In the genomic region with DNA sequence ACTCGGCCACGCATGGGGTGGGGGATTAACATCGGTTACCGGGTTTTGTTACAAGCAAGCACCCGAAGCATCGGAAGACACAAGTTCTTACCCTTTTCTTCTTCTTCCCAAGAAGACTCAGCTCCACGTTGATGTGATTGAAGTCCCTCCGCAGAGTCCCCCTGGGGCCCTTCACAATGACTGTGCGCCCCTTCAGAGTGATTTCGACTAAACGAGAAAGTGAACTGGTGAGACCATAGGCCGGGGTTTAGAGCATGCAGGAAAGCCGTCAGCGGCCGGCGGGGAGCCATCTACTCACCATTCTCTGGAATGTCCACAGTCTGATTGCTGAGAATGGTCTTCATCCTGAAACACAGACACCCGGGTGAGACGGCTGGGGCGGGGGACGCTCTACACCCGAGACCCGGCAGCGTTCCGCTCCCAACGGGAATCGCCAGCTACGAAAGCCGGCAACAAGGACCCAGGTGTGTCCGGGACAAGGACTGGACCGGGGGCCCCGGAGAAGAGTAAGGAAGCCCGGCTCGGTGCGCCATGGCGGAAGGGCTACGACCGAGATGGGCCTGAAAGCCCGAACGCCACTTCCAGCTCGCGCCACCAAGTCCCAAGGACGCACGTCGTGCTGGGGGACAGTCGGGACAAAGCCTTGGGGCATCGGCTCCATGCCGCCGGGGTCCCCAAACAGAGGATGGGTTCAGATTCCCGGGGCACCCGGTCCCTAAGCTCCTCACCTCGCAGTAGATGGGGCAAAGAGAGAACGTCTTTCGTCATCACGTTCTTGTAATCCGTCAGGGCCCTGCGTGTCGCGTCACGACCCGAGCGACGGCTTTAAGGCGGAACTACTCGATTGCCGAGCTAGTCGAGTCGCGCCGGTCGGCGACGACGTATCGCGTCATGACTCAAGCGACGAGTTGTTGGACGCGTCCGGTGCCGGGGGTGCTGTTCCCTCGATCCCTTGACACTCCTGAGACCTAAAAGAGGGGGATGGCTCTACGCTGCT, we compare ENCODE assay signal across 8 mouse cellular contexts. TPM values are rescaled to one million over a fixed set of nuclear protein-coding genes. Genes with fewer than 3 reads are reported as not detected.
DNase-seq lines count a peak whose midpoint lies in the region; ATAC-seq and TF ChIP-seq lines count a peak whose summit lies in the region.

TSS of gene Rpl9 (minus strand) at position 797 of the 997 bp plus-strand sequence.
TSS of gene Lias (plus strand) at position 850 of the 997 bp plus-strand sequence.

- peaks cover 41% of the 10 kb centered on the region for H3K36me3 ChIP-seq in embryonic facial prominence, embryonic 15.5 days
- peaks cover 45% of the 10 kb centered on the region for H3K36me3 ChIP-seq in limb, embryonic 14.5 days (ENCODE audit: control insufficient read depth, insufficient read depth, low read length)
- H3K36me3 ChIP-seq in midbrain, postnatal 0 days (ENCODE audit: insufficient read depth, low read length), result peaks cover 13% of the 10 kb centered on the region

- peak within 1 kb of the TSS; percentile 72 for H3K4me3 ChIP-seq in bone marrow, adult 2 months (replicated peaks; ENCODE audit: control insufficient read depth, low read depth, low read length)
- peak within 1 kb of the TSS; percentile 97 for H3K4me3 ChIP-seq in embryonic facial prominence, embryonic 15.5 days (replicated peaks)
- H3K4me3 ChIP-seq in limb, embryonic 14.5 days (replicated peaks; ENCODE audit: low read length), result peak within 1 kb of the TSS; percentile 99
- H3K4me3 ChIP-seq in midbrain, postnatal 0 days (ENCODE audit: low read depth, low read length), result peak within 1 kb of the TSS; percentile 91

- H3K4me2 ChIP-seq in embryonic facial prominence, embryonic 15.5 days (replicated peaks), result peak within 1 kb of the TSS; percentile 78
- peak within 1 kb of the TSS; percentile 86 for H3K4me2 ChIP-seq in limb, embryonic 14.5 days (replicated peaks; ENCODE audit: low read depth, low read length, severe bottlenecking)
- peak within 1 kb of the TSS; percentile 67 for H3K4me2 ChIP-seq in midbrain, postnatal 0 days (ENCODE audit: low read depth, low read length, poor library complexity, severe bottlenecking)

- peak; percentile 95 for ATAC-seq in embryonic facial prominence, embryonic 15.5 days (ENCODE audit: insufficient number of reproducible peaks, low FRiP score, low TSS enrichment, low read depth)
- ATAC-seq in limb, embryonic 14.5 days (ENCODE audit: low FRiP score, low read depth), result peak; percentile 95
- ATAC-seq in midbrain, postnatal 0 days (ENCODE audit: low FRiP score), result peak; percentile 98

- H3K9me3 ChIP-seq in embryonic facial prominence, embryonic 15.5 days (replicated peaks), result no peaks in the 10 kb centered on the region
- no peaks in the 10 kb centered on the region for H3K9me3 ChIP-seq in limb, embryonic 14.5 days (ENCODE audit: control insufficient read depth, low read length)
- no peaks in the 10 kb centered on the region for H3K9me3 ChIP-seq in midbrain, postnatal 0 days (ENCODE audit: low read length)

- H3K4me1 ChIP-seq in bone marrow, adult 2 months (ENCODE audit: control insufficient read depth, insufficient read depth, low read length), result peaks cover 1% of the 10 kb centered on the region; the same call in 1 of the 2 replicates
- H3K4me1 ChIP-seq in embryonic facial prominence, embryonic 15.5 days, result peaks cover 16% of the 10 kb centered on the region
- peaks cover 15% of the 10 kb centered on the region for H3K4me1 ChIP-seq in limb, embryonic 14.5 days (ENCODE audit: control insufficient read depth, insufficient read depth, low read length)
- H3K4me1 ChIP-seq in midbrain, postnatal 0 days (ENCODE audit: insufficient read depth, low read length), result no peaks in the 10 kb centered on the region

- no peaks in the 10 kb centered on the region for H3K27me3 ChIP-seq in embryonic facial prominence, embryonic 15.5 days
- H3K27me3 ChIP-seq in limb, embryonic 14.5 days (ENCODE audit: control insufficient read depth, insufficient read depth, low read length), result no peaks in the 10 kb centered on the region
- no peaks in the 10 kb centered on the region for H3K27me3 ChIP-seq in midbrain, postnatal 0 days (ENCODE audit: insufficient read depth, low read length)

- peak within 1 kb of the TSS; percentile 68 for H3K27ac ChIP-seq in bone marrow, adult 2 months (ENCODE audit: control insufficient read depth, insufficient read depth, low read depth, low read length, poor library complexity)
- H3K27ac ChIP-seq in embryonic facial prominence, embryonic 15.5 days (replicated peaks), result peak within 1 kb of the TSS; percentile 93
- H3K27ac ChIP-seq in limb, embryonic 14.5 days (replicated peaks; ENCODE audit: low read depth, low read length), result peak within 1 kb of the TSS; percentile 90
- peak within 1 kb of the TSS; percentile 97 for H3K27ac ChIP-seq in midbrain, postnatal 0 days (ENCODE audit: low read depth, low read length)

- WGBS in bone marrow, adult 2 months, result under 1% methylated on average over 83 of the region's 83 CpGs
- under 1% methylated on average over 83 of the region's 83 CpGs for WGBS in embryonic facial prominence, embryonic 15.5 days
- WGBS in limb, embryonic 14.5 days, result under 1% methylated on average over 83 of the region's 83 CpGs
- WGBS in midbrain, postnatal 0 days, result under 1% methylated on average over 83 of the region's 83 CpGs

- peak; percentile 98 for DNase-seq in 416B (ENCODE audit: low read depth)
- DNase-seq in heart, adult 8-10 months (ENCODE audit: low spot score), result peak; percentile 98
- DNase-seq in kidney, adult 9 months, result peak; percentile 98
- DNase-seq in limb, embryonic 14.5 days (ENCODE audit: low spot score), result peak; percentile 98
- DNase-seq in midbrain, postnatal 0 days (ENCODE audit: low spot score), result peak; percentile 99
- peak; percentile 99 for DNase-seq in spleen, postnatal 14 days (ENCODE audit: low spot score in 2 of 2)

- peak within 1 kb of the TSS; percentile 99 for H3K9ac ChIP-seq in embryonic facial prominence, embryonic 15.5 days
- peak within 1 kb of the TSS; percentile 99 for H3K9ac ChIP-seq in limb, embryonic 14.5 days (ENCODE audit: low read depth, low read length, severe bottlenecking)
- H3K9ac ChIP-seq in midbrain, postnatal 0 days (replicated peaks; ENCODE audit: low read length, poor library complexity, severe bottlenecking), result peak within 1 kb of the TSS; percentile 99

- peak; percentile 81 for TF ChIP-seq POLR2A in bone marrow, adult 2 months (IDR thresholded peaks at IDR 0.05; ENCODE audit: borderline replicate concordance, control insufficient read depth, low read depth, low read length)
- peak; percentile 79; the same call in 1 of the 2 replicates for TF ChIP-seq POLR2A in limb, embryonic 14.5 days (IDR thresholded peaks at IDR 0.05; ENCODE audit: borderline replicate concordance, extremely low read depth, insufficient read depth, insufficient read length)

- no peak for TF ChIP-seq CTCF in bone marrow, adult 2 months (IDR thresholded peaks at IDR 0.05; ENCODE audit: control insufficient read depth, insufficient read depth, low read length)
- TF ChIP-seq CTCF in midbrain, postnatal 0 days (IDR thresholded peaks at IDR 0.05), result no peak

RNA-seq across cellular contexts. Expression of gene Rpl9, which starts in this region (rescaled TPM):
- 317 and 324 TPM in 2 replicates for polyA plus RNA-seq in bone marrow, adult 2 months (2011; ENCODE audit: insufficient read depth, insufficient read length, low replicate concordance, missing spikeins)
- 1,081 and 1,085 TPM in 2 replicates for polyA plus RNA-seq in embryonic facial prominence, embryonic 15.5 days (2015; fragmentation: Nextera tagmentation; extraction: Ambion mirVana)
- total RNA-seq in heart, adult 8-10 months (2022), result 100 to 1,000 TPM; 607 to 701 (median 666) TPM
- 912 and 1,134 TPM in 2 replicates for polyA plus RNA-seq in limb, embryonic 14.5 days (2012; rRNA removed)
- polyA plus RNA-seq in limb, embryonic 14.5 days (2014; fragmentation: Nextera tagmentation; extraction: Ambion mirVana), result 1,325 and 1,347 TPM in 2 replicates
- total RNA-seq in midbrain, postnatal 0 days (2014; rRNA removed), result 896 and 1,170 TPM in 2 replicates
- 615 and 622 TPM in 2 replicates for polyA plus RNA-seq in midbrain, postnatal 0 days (2015; fragmentation: Nextera tagmentation; extraction: Ambion mirVana)

RNA-seq across cellular contexts. Expression of gene Lias, which starts in this region (rescaled TPM):
- polyA plus RNA-seq in bone marrow, adult 2 months (2011; ENCODE audit: insufficient read depth, insufficient read length, low replicate concordance, missing spikeins), result 20.0 and 25.3 TPM in 2 replicates
- 63.3 and 63.5 TPM in 2 replicates for polyA plus RNA-seq in embryonic facial prominence, embryonic 15.5 days (2015; fragmentation: Nextera tagmentation; extraction: Ambion mirVana)
- 10 to 100 TPM; 48.0 to 56.8 (median 54.2) TPM for total RNA-seq in heart, adult 8-10 months (2022)
- 27.9 and 36.8 TPM in 2 replicates for polyA plus RNA-seq in limb, embryonic 14.5 days (2012; rRNA removed)
- polyA plus RNA-seq in limb, embryonic 14.5 days (2014; fragmentation: Nextera tagmentation; extraction: Ambion mirVana), result 62.7 and 63.7 TPM in 2 replicates
- total RNA-seq in midbrain, postnatal 0 days (2014; rRNA removed), result 18.6 and 34.3 TPM in 2 replicates
- 66.2 and 68.4 TPM in 2 replicates for polyA plus RNA-seq in midbrain, postnatal 0 days (2015; fragmentation: Nextera tagmentation; extraction: Ambion mirVana)

Comparison
In these comparisons a context has a peak if more than half of its experiments do, and no peak if none do; other contexts are left out.
1. Peak in every context shown above with its lines: DNase-seq, ATAC-seq, H3K4me3 ChIP-seq and H3K27ac ChIP-seq.